ENCODE assay signal across 25 mouse cellular contexts in genomic region chr8:85227297-85227696, GRCm38 (mm10). TPM values are rescaled to one million over a fixed set of nuclear protein-coding genes. Genes with fewer than 3 reads are reported as not detected.
"Had no signal": no experiment of that assay in that cellular context is flagged by ENCODE, and none has a peak within 500 bp of the region (broad histone marks: within the 10 kb centered on the region; RNA-seq: fewer than 3 reads in every experiment).

No protein-coding gene starts in this region.

- H3K9me3 ChIP-seq: neural tube, embryonic 12.5 days; neural tube, embryonic 13.5 days; neural tube, embryonic 15.5 days; stomach, embryonic 15.5 days had no signal

- H3K4me3 ChIP-seq: neural tube, embryonic 12.5 days; neural tube, embryonic 13.5 days; neural tube, embryonic 15.5 days; stomach, embryonic 15.5 days had no signal

- H3K9ac ChIP-seq: neural tube, embryonic 12.5 days; neural tube, embryonic 13.5 days; neural tube, embryonic 15.5 days; stomach, embryonic 15.5 days had no signal

- DNase-seq: retina, postnatal 1 day; right cerebral cortex, adult 18-20 months; right cerebral cortex, postnatal 14 days; right cerebral cortex, postnatal 25 days; right cerebral cortex, postnatal 4 days; spleen, adult 18-20 months; thymus, adult 18-20 months; thymus, adult 2 months; thymus, postnatal 14 days; thymus, postnatal 25 days; thymus, postnatal 36 days; thymus, postnatal 4 days had no signal

- H3K27me3 ChIP-seq: neural tube, embryonic 12.5 days; neural tube, embryonic 13.5 days; neural tube, embryonic 15.5 days; stomach, embryonic 15.5 days had no signal

- H3K4me1 ChIP-seq: neural tube, embryonic 12.5 days; neural tube, embryonic 13.5 days; neural tube, embryonic 15.5 days; stomach, embryonic 15.5 days had no signal

- H3K36me3 ChIP-seq: neural tube, embryonic 12.5 days; neural tube, embryonic 13.5 days; neural tube, embryonic 15.5 days; stomach, embryonic 15.5 days had no signal

- H3K27ac ChIP-seq: neural tube, embryonic 12.5 days; neural tube, embryonic 13.5 days; neural tube, embryonic 15.5 days; stomach, embryonic 15.5 days; stomach, postnatal 0 days had no signal

RNA-seq across cellular contexts. Expression of gene Olfr371, which starts 1.5 kb away (rescaled TPM):
- total RNA-seq: neutrophil, adult 5-6 weeks had no signal
- polyA plus RNA-seq: neural tube, embryonic 12.5 days; neural tube, embryonic 13.5 days; neural tube, embryonic 14.5 days; neural tube, embryonic 15.5 days; small intestine, adult 2 months; spleen, adult 2 months; stomach, embryonic 14.5 days; stomach, embryonic 15.5 days; stomach, embryonic 16.5 days; stomach, postnatal 0 days; thymus, adult 2 months; thymus, postnatal 0 days; urinary bladder, adult 2 months had no signal
